Mouse (Mus musculus): ENCODE data around the gene Oosp1. TPM values are rescaled to one million over a fixed set of nuclear protein-coding genes. Genes with fewer than 3 reads are reported as not detected.

Gene Oosp1
- polyA plus RNA-seq (2014; fragmentation: Illumina TruSeq; extraction: RNeasy Lipid Tissue Mini Kit (QIAGEN cat#74804); ENCODE audit: low read depth, low replicate concordance): 0.66 TPM

DNA sequence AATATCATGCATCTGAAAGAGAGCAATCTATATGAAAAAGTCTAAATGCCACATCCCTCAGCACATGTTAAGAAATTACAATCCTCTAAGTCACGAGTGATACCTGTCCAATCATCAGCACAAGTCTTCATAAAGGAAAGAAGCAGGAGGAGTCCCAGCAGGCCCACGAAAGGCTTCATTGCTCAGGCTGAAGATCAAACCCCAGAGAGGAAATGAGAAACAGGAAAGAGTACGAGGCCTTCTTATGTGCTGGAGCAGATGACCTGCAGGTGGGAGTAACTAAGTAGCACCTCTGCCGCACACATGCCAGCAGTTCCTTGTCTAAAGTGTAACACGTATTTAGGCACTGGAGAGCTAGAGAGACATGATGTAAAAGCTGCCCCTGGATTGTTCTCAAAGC, at the start of gene Oosp1:
Gene Oosp1 (minus strand): TSS at position 312 of the 400 bp plus-strand sequence.

DNA sequence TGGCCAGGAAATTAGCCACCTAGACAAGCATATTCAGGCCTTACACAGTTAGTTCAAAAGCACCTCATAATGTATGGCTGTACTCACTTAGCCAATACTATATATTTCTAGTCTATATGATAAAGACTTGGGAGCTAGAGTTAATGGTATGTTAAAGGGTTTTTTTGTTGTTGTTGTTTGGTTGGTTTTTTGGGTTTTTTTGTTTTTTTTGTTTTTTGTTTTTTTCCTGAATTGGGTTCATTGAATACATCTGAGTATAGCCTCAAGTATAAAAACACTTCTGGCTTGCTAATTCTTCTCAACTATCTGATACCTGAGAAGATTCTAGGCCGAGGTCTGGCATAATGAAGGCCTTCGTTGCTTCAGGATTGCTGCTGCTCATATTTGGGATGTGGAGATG, 5.8 kb upstream of the Oosp1 start, which contains the start of gene Oosp3:
Gene Oosp3 (plus strand): TSS at position 301 of the 400 bp plus-strand sequence.

GRCm38 (mm10) chr19:11660459-11660858, 30.5 kb downstream of the Oosp1 start, which contains the start of gene Oosp2:
Gene Oosp2 (minus strand): TSS chr19:11660559.

DNA sequence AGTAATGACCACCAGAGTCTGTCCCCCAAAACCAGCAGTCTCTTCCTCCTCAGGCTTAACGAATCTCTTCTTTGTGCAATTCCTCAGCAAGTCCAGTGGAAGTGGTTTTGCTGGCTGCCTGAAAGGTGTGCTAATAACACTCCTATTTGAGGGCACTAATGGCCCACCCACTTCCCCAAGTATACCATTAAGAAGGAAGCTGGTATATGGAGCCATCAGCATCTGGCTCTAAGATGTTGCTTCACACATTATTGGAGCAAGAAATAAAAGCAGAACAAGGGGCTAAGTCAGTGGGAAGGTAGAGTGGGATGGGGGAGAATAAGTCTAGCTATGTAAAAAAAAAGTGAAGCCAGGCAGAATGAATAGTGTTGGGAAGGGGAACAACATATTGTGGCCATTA, 50.2 kb downstream of the Oosp1 start, which contains the start of gene Ms4a3:
Gene Ms4a3 (minus strand): TSS at position 120 of the 400 bp plus-strand sequence.

GRCm38 (mm10) chr19:11623551-11623950, 67.4 kb downstream of the Oosp1 start, which contains the start of gene Ms4a2:
Gene Ms4a2 (minus strand): TSS chr19:11623719.

Other genes with a start within 250 kb of the Oosp1 start
- 19.9 TPM for gene Ms4a4b, start 247.6 kb downstream of the Oosp1 start, polyA plus RNA-seq (2014; fragmentation: Illumina TruSeq; extraction: RNeasy Lipid Tissue Mini Kit (QIAGEN cat#74804); ENCODE audit: low read depth, low replicate concordance)
- gene Ms4a6c, start 221.8 kb downstream of the Oosp1 start, polyA plus RNA-seq (2014; fragmentation: Illumina TruSeq; extraction: RNeasy Lipid Tissue Mini Kit (QIAGEN cat#74804); ENCODE audit: low read depth, low replicate concordance): 28.8 TPM
- gene Gm8369, start 205.2 kb downstream of the Oosp1 start, polyA plus RNA-seq (2014; fragmentation: Illumina TruSeq; extraction: RNeasy Lipid Tissue Mini Kit (QIAGEN cat#74804); ENCODE audit: low read depth, low replicate concordance): 12.7 TPM
- 23.9 TPM for gene Ms4a6b, start 174.6 kb downstream of the Oosp1 start, polyA plus RNA-seq (2014; fragmentation: Illumina TruSeq; extraction: RNeasy Lipid Tissue Mini Kit (QIAGEN cat#74804); ENCODE audit: low read depth, low replicate concordance)
- 47.9 TPM for gene Ms4a4d, start 154.3 kb downstream of the Oosp1 start, polyA plus RNA-seq (2014; fragmentation: Illumina TruSeq; extraction: RNeasy Lipid Tissue Mini Kit (QIAGEN cat#74804); ENCODE audit: low read depth, low replicate concordance)
- gene Ms4a6d, start 86.3 kb downstream of the Oosp1 start, polyA plus RNA-seq (2014; fragmentation: Illumina TruSeq; extraction: RNeasy Lipid Tissue Mini Kit (QIAGEN cat#74804); ENCODE audit: low read depth, low replicate concordance): 10.4 TPM
- 0.41 TPM for gene Ms4a2, start 67.4 kb downstream of the Oosp1 start, polyA plus RNA-seq (2014; fragmentation: Illumina TruSeq; extraction: RNeasy Lipid Tissue Mini Kit (QIAGEN cat#74804); ENCODE audit: low read depth, low replicate concordance)
- gene Ms4a3, start 50.3 kb downstream of the Oosp1 start, polyA plus RNA-seq (2014; fragmentation: Illumina TruSeq; extraction: RNeasy Lipid Tissue Mini Kit (QIAGEN cat#74804); ENCODE audit: low read depth, low replicate concordance): not detected
- gene Oosp2, start 30.6 kb downstream of the Oosp1 start, polyA plus RNA-seq (2014; fragmentation: Illumina TruSeq; extraction: RNeasy Lipid Tissue Mini Kit (QIAGEN cat#74804); ENCODE audit: low read depth, low replicate concordance): not detected
- not detected for gene Oosp3, start 5.9 kb upstream of the Oosp1 start, polyA plus RNA-seq (2014; fragmentation: Illumina TruSeq; extraction: RNeasy Lipid Tissue Mini Kit (QIAGEN cat#74804); ENCODE audit: low read depth, low replicate concordance)
- gene Gif, start 56.4 kb upstream of the Oosp1 start, polyA plus RNA-seq (2014; fragmentation: Illumina TruSeq; extraction: RNeasy Lipid Tissue Mini Kit (QIAGEN cat#74804); ENCODE audit: low read depth, low replicate concordance): not detected
- gene Mrpl16, start 79.2 kb upstream of the Oosp1 start, polyA plus RNA-seq (2014; fragmentation: Illumina TruSeq; extraction: RNeasy Lipid Tissue Mini Kit (QIAGEN cat#74804); ENCODE audit: low read depth, low replicate concordance): 17.5 TPM
- gene Stx3, start 128.3 kb upstream of the Oosp1 start, polyA plus RNA-seq (2014; fragmentation: Illumina TruSeq; extraction: RNeasy Lipid Tissue Mini Kit (QIAGEN cat#74804); ENCODE audit: low read depth, low replicate concordance): 87.6 TPM
- not detected for gene Olfr1417, start 148.1 kb upstream of the Oosp1 start, polyA plus RNA-seq (2014; fragmentation: Illumina TruSeq; extraction: RNeasy Lipid Tissue Mini Kit (QIAGEN cat#74804); ENCODE audit: low read depth, low replicate concordance)
- not detected for gene Olfr1418, start 169.9 kb upstream of the Oosp1 start, polyA plus RNA-seq (2014; fragmentation: Illumina TruSeq; extraction: RNeasy Lipid Tissue Mini Kit (QIAGEN cat#74804); ENCODE audit: low read depth, low replicate concordance)
- gene Olfr1419, start 184.0 kb upstream of the Oosp1 start, polyA plus RNA-seq (2014; fragmentation: Illumina TruSeq; extraction: RNeasy Lipid Tissue Mini Kit (QIAGEN cat#74804); ENCODE audit: low read depth, low replicate concordance): not detected
- gene Olfr1420, start 195.4 kb upstream of the Oosp1 start, polyA plus RNA-seq (2014; fragmentation: Illumina TruSeq; extraction: RNeasy Lipid Tissue Mini Kit (QIAGEN cat#74804); ENCODE audit: low read depth, low replicate concordance): not detected
- 35.1 TPM for gene Patl1, start 221.2 kb upstream of the Oosp1 start, polyA plus RNA-seq (2014; fragmentation: Illumina TruSeq; extraction: RNeasy Lipid Tissue Mini Kit (QIAGEN cat#74804); ENCODE audit: low read depth, low replicate concordance)

Measured in sigmoid colon, adult 10 weeks (tissue).